Mouse (Mus musculus): ENCODE measurements around the gene Cyb5d1.

Gene Cyb5d1

GRCm38 (mm10) chr11:69366157-69366854 lies 29.1 kb downstream of the Cyb5d1 start:
- in situ Hi-C loops (cut with MboI, MseI): no loop called here

- in situ Hi-C loops (cut with MboI, MseI): no loop called here
These were observed 29.7 kb downstream of the Cyb5d1 start for GRCm38 (mm10) chr11:69365722-69366121.

- in situ Hi-C loops (cut with MboI, MseI): no loop called here
These were observed 30.5 kb downstream of the Cyb5d1 start for GRCm38 (mm10) chr11:69364910-69365309.

- in situ Hi-C loops (cut with MboI, MseI): no loop called here
These were observed 31.1 kb downstream of the Cyb5d1 start for GRCm38 (mm10) chr11:69364376-69364775.

GRCm38 (mm10) chr11:69362479-69362878 lies 33.0 kb downstream of the Cyb5d1 start:
- in situ Hi-C loops (cut with MboI, MseI): no loop called here

- in situ Hi-C loops (cut with MboI, MseI): no loop called here
These were observed 33.4 kb downstream of the Cyb5d1 start for GRCm38 (mm10) chr11:69362021-69362420.

- in situ Hi-C loops (cut with MboI, MseI): no loop called here
These were observed 37.7 kb downstream of the Cyb5d1 start for GRCm38 (mm10) chr11:69357690-69358089.

- in situ Hi-C loops (cut with MboI, MseI): no loop called here
These were observed 38.9 kb downstream of the Cyb5d1 start for GRCm38 (mm10) chr11:69356544-69356943.

- in situ Hi-C loops (cut with MboI, MseI): no loop called here
These were observed 49.0 kb downstream of the Cyb5d1 start for GRCm38 (mm10) chr11:69346441-69346840.

Data from regulatory T cell (primary cell).